Mouse (Mus musculus) regulatory T cell (primary cell): ENCODE data around the gene Arhgap31.

Experiments
- in situ Hi-C: fragments of 300-600 bp; cut with MboI, MseI; formaldehyde crosslinking; loops from one replicate; pipeline ENCODE4 v1.15.1; 2025; ENCODE audit warnings: high pct_unique_total_duplicates

Arhgap31 gene

DNA sequence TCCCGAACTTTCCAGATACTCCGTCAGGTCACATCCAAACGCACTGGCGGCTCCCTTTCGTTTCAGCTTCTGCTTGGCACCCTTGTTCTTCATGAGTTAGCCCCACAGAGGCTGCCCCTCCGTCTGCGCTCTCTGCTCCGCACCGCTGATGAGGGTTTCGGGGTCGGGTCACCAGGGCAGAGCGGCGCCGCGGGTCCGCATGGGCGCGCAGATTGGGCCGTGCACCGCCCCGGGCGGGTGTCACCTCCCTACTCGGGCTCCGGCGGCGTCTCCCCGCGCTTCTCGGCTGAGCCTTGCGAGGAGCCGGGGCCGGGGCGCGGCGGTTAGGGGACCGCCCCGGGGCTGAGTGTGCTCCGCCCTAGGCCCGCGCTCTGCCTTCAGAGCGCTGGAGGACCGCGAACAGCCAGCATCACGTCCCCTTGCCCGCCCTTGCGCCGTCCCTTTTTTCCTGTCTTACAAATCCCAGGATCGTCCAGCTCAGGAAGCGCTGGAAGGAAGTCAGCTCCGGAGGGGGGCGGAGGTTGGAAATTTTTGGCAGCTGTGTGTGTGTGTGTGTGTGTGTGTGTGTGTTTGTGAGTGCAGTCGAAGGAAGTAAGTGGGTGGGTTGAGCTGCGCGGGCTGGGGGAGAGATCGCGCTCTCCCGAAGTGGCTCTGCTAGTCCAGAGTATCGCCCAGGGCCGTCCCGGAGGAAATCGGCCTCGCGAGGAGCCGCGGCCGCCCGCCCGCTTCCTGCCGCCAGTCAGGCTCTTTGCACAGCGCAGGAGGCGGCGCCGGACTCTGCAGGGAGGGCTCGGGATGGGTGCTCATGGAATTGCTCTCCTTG lies at the start of gene Arhgap31:
TSS of gene Arhgap31 (minus strand) at position 694 of the 823 bp plus-strand sequence.
- in situ Hi-C loops = loop anchor here (5.0 kb wide), 1 partner anchor 365 kb away; the partner anchor contains the start of genes Cox17 and Gm21987

DNA sequence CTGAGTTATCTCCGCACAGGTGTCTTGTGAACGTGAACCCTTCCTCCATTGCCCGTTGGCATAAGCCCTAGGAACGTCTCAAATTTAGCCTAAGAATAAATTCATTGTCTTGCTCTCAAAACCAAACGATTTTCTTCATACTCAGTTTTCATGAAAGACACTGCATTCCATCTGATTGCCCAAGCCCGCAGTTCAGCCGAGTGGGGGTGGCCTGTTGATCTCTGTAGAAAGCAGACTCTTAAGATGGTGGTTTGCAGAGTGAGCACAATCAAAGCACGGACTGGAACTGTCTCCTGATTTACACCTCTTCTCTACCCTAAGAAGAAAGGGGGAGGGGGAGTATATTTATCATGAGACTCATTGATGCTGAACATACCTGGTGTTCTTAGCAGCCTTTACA lies 49.3 kb upstream of the Arhgap31 start:
- in situ Hi-C loops = no loop called here

GRCm38 (mm10) chr16:38761972-38762371 lies 48.9 kb upstream of the Arhgap31 start:
- in situ Hi-C loops = no loop called here

DNA sequence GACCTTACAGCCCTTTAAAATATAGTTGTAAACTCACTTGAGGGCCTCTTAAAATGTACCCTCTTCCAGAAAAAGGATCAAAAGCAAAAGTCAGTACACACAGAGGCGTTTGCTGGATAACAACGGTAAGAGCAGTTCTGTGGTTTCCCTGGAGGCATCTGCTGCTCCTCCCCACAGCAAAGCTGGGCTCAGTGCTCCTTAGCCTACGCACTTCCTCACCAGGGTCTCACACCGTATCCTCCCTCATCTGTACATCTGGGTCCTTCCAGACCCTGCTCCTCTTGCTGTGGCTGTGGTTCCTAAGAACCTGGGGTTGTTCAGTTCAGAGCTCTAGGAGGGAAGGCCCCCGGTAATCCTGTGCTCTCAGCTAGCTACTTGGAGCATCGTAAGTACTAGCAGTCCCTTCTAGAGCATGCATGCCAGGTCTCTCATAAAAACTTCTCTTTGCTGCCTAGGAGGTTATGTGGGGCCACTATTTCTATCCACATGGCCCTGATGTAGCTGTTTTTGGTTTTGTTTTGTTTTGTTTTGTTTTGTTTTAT lies 47.8 kb upstream of the Arhgap31 start:
- in situ Hi-C loops = no loop called here

- in situ Hi-C loops = no loop called here
Measured at GRCm38 (mm10) chr16:38760239-38760638, 47.2 kb upstream of the Arhgap31 start.

- in situ Hi-C loops = no loop called here
Measured at GRCm38 (mm10) chr16:38758104-38758861, 45.2 kb upstream of the Arhgap31 start.

DNA sequence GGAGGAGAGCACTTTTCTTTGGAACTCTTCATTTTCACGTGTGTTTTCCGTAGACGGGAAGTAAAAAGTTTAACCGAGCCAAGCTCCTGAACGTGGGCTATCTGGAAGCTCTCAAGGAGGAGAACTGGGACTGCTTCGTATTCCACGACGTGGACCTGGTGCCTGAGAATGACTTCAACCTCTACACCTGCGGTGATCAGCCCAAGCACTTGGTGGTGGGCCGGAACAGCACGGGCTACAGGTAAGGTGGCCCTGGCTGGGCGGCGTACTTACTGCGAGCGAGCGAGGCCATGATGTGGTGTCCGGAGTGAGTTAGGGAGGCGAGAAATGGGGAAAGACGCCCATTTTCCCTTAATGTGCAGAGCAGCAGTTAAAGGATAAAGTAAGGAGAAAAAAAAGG lies 44.6 kb upstream of the Arhgap31 start:
- in situ Hi-C loops = no loop called here

GRCm38 (mm10) chr16:38756572-38756971 lies 43.5 kb upstream of the Arhgap31 start:
- in situ Hi-C loops = no loop called here

GRCm38 (mm10) chr16:38756177-38756503 lies 43.1 kb upstream of the Arhgap31 start:
- in situ Hi-C loops = no loop called here

DNA sequence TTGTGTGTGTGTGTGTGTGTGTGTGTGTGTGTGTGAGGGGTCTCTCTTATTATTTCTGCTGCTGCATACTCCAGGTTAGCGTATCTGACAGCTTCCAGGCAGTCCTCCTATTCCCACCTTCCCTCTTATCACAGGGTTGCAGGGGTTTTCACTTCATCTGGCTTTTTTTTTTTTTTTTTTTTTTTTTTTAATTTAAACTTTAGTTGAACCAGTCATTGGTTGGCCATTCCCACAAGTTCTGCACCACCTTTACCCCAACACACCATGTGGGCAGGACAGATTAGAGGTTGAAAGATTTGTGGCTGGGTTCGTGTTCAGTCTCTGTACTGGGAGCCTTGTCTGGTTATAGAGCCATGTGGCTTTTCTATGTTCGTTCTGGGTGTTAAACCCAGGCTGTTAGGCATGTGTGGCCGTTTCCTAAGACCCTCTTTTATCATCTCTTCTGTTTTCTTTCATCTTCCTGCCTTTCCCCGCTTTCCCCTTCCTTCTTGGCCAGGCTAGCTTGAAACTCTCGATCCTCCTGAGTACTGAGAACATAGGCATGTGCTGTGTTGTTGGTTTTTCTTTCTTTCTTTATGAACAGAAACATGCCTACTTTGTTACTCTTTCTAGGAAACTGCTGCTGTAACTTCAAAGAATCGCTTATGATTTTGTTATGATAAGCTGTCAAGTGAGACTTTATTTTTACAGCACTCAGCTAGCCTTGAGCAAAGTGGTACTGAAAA lies 42.5 kb upstream of the Arhgap31 start:
- in situ Hi-C loops = no loop called here

- in situ Hi-C loops = no loop called here
Measured at GRCm38 (mm10) chr16:38753631-38754030, 40.6 kb upstream of the Arhgap31 start.

- in situ Hi-C loops = no loop called here
Measured at GRCm38 (mm10) chr16:38750803-38751202, 37.7 kb upstream of the Arhgap31 start.

DNA sequence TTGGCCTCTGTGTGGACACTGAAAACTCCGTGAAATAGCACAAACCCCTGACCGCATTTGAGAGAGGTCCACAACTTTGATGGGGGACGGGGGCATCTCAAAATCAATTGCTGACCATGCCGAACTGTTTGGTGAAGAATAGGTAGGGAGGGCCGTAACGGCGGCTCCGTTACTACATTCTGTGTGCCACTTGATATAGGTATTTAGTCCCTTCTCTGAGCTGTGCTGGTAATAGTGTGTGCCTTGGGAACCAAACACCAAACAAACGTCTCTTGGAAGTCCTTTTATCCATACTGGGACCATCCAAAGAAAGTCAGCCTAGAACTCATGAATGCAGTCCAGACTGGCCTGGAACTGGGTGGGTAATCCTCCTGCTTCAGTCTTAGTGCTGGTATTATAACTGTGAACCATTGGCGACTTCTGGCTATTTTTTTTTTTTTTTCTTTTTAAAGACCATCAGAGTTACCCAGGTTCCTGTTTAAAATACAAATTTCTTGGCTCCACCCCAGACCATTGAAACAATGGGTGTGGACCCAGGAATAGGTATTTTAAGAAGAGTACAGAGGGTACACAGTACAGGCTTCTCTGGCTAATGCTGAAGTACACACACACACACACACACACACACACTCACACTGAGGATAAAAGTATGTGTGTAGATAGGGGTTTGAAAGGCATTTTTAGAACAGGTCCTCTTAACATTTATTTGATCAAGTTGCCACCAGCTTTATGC lies 31.0 kb upstream of the Arhgap31 start:
- in situ Hi-C loops = no loop called here

GRCm38 (mm10) chr16:38742659-38743131 lies 29.6 kb upstream of the Arhgap31 start:
- in situ Hi-C loops = no loop called here

DNA sequence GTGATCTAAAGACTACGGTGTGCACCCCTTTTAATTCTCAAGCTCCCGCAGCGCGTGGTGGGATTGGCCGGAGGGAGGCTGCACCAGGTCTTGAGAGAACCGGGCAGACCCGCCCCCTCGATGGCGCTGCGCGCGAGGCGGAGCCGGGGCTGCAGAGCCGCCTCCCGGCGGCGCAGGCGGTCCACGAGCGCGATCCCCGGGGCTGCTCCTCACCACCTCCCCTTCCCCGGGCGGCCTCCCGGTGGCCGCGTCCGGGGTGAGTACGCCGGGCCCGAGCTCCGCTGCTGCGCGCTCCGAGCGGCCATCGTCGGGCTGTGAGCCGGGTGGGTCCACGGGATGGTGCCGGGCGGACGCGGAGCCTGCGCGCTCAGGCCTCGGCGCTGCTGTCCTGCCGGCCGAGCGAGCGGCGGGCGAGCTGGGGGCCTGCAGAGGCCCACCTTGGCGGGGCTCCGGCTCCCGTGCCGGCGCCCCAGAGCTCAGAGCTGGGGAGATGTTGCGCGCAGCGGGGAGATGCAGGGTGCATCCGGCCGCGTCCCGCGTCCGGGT lies 29.1 kb upstream of the Arhgap31 start, which contains the start of gene B4galt4:
TSS of gene B4galt4 (plus strand) at position 152 of the 546 bp plus-strand sequence.
- in situ Hi-C loops = no loop called here

- in situ Hi-C loops = no loop called here
Measured at GRCm38 (mm10) chr16:38741204-38741903, 28.3 kb upstream of the Arhgap31 start.

- in situ Hi-C loops = no loop called here
Measured at GRCm38 (mm10) chr16:38730921-38731320, 17.8 kb upstream of the Arhgap31 start.

DNA sequence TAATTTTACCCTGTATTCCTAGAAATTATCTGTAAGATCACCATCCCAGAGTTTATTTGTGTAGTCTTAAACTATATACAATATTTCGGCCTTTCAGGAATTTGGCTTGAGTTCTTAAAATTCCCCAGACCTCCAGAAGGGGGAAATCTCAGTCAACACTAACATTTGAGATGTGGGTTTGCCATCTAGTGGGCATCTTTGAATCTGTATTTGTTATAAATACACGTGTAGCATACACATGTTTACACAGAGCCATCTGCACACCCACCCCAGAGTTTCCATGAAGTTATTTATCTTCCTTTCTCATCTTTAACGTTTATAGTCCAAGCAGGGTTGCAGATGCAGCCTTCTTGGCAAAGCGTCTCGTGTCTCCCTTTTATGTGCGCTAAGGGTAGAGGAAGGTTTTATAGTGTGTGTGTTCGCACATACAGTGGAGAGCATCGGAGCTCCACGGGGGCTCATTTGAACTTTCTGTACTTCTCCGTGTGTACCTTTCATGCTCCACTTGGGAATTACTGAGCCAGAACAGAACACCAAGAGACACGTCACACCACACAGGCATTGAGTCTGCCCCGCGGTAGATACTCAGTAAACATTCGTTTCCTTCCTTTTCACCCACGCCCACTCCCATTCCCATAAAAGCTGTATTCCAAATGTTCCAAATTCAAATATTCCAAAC lies 16.7 kb upstream of the Arhgap31 start:
- in situ Hi-C loops = loop anchor here (10.0 kb wide), 1 partner anchor 165 kb away; no protein-coding TSS in a partner anchor

- in situ Hi-C loops = loop anchor here (10.0 kb wide), 1 partner anchor 164 kb away; no protein-coding TSS in a partner anchor
Measured at GRCm38 (mm10) chr16:38729139-38729538, 16.1 kb upstream of the Arhgap31 start.
